8 mouse cellular contexts compared by ENCODE assay signal in genomic region chr11:53350291-53351223, GRCm38 (mm10). TPM values are rescaled to one million over a fixed set of nuclear protein-coding genes. Genes with fewer than 3 reads are reported as not detected.
A peak's percentile ranks its signal among the peaks of the same experiment; 100 is the strongest.
DNase-seq lines count a peak whose midpoint lies in the region; ATAC-seq lines count a peak whose summit lies in the region.

TSS of gene Aff4 (plus strand) at chr11:53350833.

- H3K27ac ChIP-seq in intestine, embryonic 14.5 days (ENCODE audit: low read depth), result peak within 1 kb of the TSS; percentile 96

- H3K4me2 ChIP-seq in intestine, embryonic 14.5 days (ENCODE audit: low read length), result peak within 1 kb of the TSS; percentile 71

- peak; percentile 95 for ATAC-seq in intestine, embryonic 14.5 days (replicated peaks; ENCODE audit: low FRiP score, low TSS enrichment, low read depth)
- ATAC-seq in megakaryocyte-erythroid progenitor cell, adult 5-6 weeks (replicated peaks; ENCODE audit: low FRiP score, low TSS enrichment, poor library complexity, severe bottlenecking), result peak; percentile 65

- WGBS in intestine, embryonic 14.5 days, result under 1% methylated on average over 114 of the region's 127 CpGs

- peaks cover 4% of the 10 kb centered on the region; the same call in 1 of the 2 replicates for H3K4me1 ChIP-seq in intestine, embryonic 14.5 days (replicated peaks; ENCODE audit: control insufficient read depth, insufficient read depth, low read length)

- no peaks in the 10 kb centered on the region for H3K27me3 ChIP-seq in intestine, embryonic 14.5 days (replicated peaks; ENCODE audit: control insufficient read depth, insufficient read depth, low read length)

- peaks cover 5% of the 10 kb centered on the region; the same call in 1 of the 2 replicates for H3K36me3 ChIP-seq in intestine, embryonic 14.5 days (ENCODE audit: control insufficient read depth, insufficient read depth, low read length)

- intact Hi-C loops in left cerebral cortex, postnatal 14 days (cut with DNase I), result loop anchor here (2.0 kb wide), 1 partner anchor 50 kb away; the partner anchor contains the start of gene Hspa4

- peak within 1 kb of the TSS; percentile 98 for H3K9ac ChIP-seq in intestine, embryonic 14.5 days (ENCODE audit: low read length)

- no peaks in the 10 kb centered on the region for H3K9me3 ChIP-seq in intestine, embryonic 14.5 days (ENCODE audit: control insufficient read depth, low read length)

- peak; percentile 87 for DNase-seq in adrenal gland, adult 18-20 months (ENCODE audit: low spot score in 2 of 2)
- DNase-seq in embryo, embryonic 10.5 days (ENCODE audit: low spot score), result peak; percentile 92
- DNase-seq in gastrocnemius, postnatal 25 days, result peak; percentile 91
- DNase-seq in intestine, embryonic 14.5 days (ENCODE audit: low spot score), result peak; percentile 90
- DNase-seq in left cerebral cortex, postnatal 14 days (ENCODE audit: low spot score in 2 of 2), result peak; percentile 88 to 90
- DNase-seq in right cerebral cortex, postnatal 14 days, result peak; percentile 88
- peak; percentile 80 for DNase-seq in urinary bladder, postnatal 25 days (ENCODE audit: low spot score)

- peak within 1 kb of the TSS; percentile 67 for H3K4me3 ChIP-seq in intestine, embryonic 14.5 days (ENCODE audit: low read depth, low read length)

RNA-seq across cellular contexts. Expression of gene Aff4, which starts in this region (rescaled TPM):
- 100 to 1,000 TPM; 194 TPM for total RNA-seq in adrenal gland, adult 18-20 months (2021)
- total RNA-seq in gastrocnemius, postnatal 25 days (2021), result 10 to 100 TPM; 76.4 to 89.1 TPM
- polyA plus RNA-seq in intestine, embryonic 14.5 days (2014; fragmentation: Nextera tagmentation; extraction: Ambion mirVana), result 48.1 and 56.6 TPM in 2 replicates
- 100 to 1,000 TPM; 161 to 169 TPM for total RNA-seq in left cerebral cortex, postnatal 14 days (2021)
- 55.8 and 78.3 TPM in 2 replicates for total RNA-seq in megakaryocyte-erythroid progenitor cell, adult 5-6 weeks (2014; fragmentation: Nextera tagmentation)
- 39.1 and 45.0 TPM in 2 replicates for total RNA-seq in megakaryocyte-erythroid progenitor cell, adult 5-6 weeks (2017)

Comparison
In these comparisons a context has a peak if more than half of its experiments do, and no peak if none do; other contexts are left out.
1. Peak in every context shown above with its lines: DNase-seq, ATAC-seq, H3K4me3 ChIP-seq and H3K27ac ChIP-seq.